Mouse (Mus musculus): ENCODE data around the gene Chpt1. TPM values are rescaled to one million over a fixed set of nuclear protein-coding genes. Genes with fewer than 3 reads are reported as not detected.

Chpt1 gene
- polyA plus RNA-seq, 1 experiment from 2014 or later = 4.7 TPM

GRCm38 (mm10) chr10:88511355-88511754, 7.5 kb upstream of the Chpt1 start:
- ATAC-seq (ENCODE audit: insufficient read depth) = no peak
- H3K27ac ChIP-seq (replicated peaks) = no peak overlapping the region
- no peak overlapping the region for H3K4me3 ChIP-seq (replicated peaks)
- H3K9me3 ChIP-seq (replicated peaks) = no peaks in the 10 kb centered on the region
- H3K4me2 ChIP-seq = no peak overlapping the region
- 70% methylated on average over 9 of the region's 9 CpGs for WGBS (ENCODE audit: insufficient replicate concordance)
- no peaks in the 10 kb centered on the region for H3K27me3 ChIP-seq
- peaks cover 7% of the 10 kb centered on the region; the same call in 1 of the 2 replicates for H3K4me1 ChIP-seq (replicated peaks)
- no peaks in the 10 kb centered on the region for H3K36me3 ChIP-seq (replicated peaks)
- H3K9ac ChIP-seq = no peak overlapping the region

- no peaks in the 10 kb centered on the region for H3K27me3 ChIP-seq
- H3K9ac ChIP-seq = no peak overlapping the region
- H3K4me2 ChIP-seq = no peak overlapping the region
- ATAC-seq (ENCODE audit: insufficient read depth) = no peak
- H3K36me3 ChIP-seq (replicated peaks) = no peaks in the 10 kb centered on the region
- WGBS (ENCODE audit: insufficient replicate concordance) = 68% methylated on average over 12 of the region's 12 CpGs
- H3K4me3 ChIP-seq (replicated peaks) = no peak overlapping the region
- H3K4me1 ChIP-seq (replicated peaks) = peaks cover 7% of the 10 kb centered on the region; the same call in 1 of the 2 replicates
- H3K27ac ChIP-seq (replicated peaks) = no peak overlapping the region
- no peaks in the 10 kb centered on the region for H3K9me3 ChIP-seq (replicated peaks)
These were observed 6.8 kb upstream of the Chpt1 start for GRCm38 (mm10) chr10:88510503-88511271.

GRCm38 (mm10) chr10:88507691-88508143, 3.8 kb upstream of the Chpt1 start:
- Histone ChIP-seq H3K4me3 (replicated peaks) (no peak overlapping the region), H3K9ac (no peak overlapping the region), H3K27me3 (peaks cover 6% of the 10 kb centered on the region; the same call in 1 of the 2 replicates), H3K9me3 (replicated peaks) (no peaks in the 10 kb centered on the region), H3K27ac (replicated peaks) (no peak overlapping the region), H3K4me1 (replicated peaks) (peaks cover 15% of the 10 kb centered on the region), H3K36me3 (replicated peaks) (no peaks in the 10 kb centered on the region), H3K4me2 (no peak overlapping the region)
- WGBS (ENCODE audit: insufficient replicate concordance) = 64% methylated on average over 7 of the region's 7 CpGs
- no peak for ATAC-seq (ENCODE audit: insufficient read depth)

- no peak overlapping the region for H3K4me3 ChIP-seq (replicated peaks)
- H3K4me1 ChIP-seq (replicated peaks) = peaks cover 15% of the 10 kb centered on the region
- peaks cover 8% of the 10 kb centered on the region; the same call in 1 of the 2 replicates for H3K27me3 ChIP-seq
- no peak overlapping the region for H3K9ac ChIP-seq
- no peaks in the 10 kb centered on the region for H3K9me3 ChIP-seq (replicated peaks)
- H3K27ac ChIP-seq (replicated peaks) = no peak overlapping the region
- no peaks in the 10 kb centered on the region for H3K36me3 ChIP-seq (replicated peaks)
- ATAC-seq (ENCODE audit: insufficient read depth) = no peak
- WGBS (ENCODE audit: insufficient replicate concordance) = 64% methylated on average over 5 of the region's 5 CpGs
- H3K4me2 ChIP-seq = no peak overlapping the region
These were observed 1.4 kb upstream of the Chpt1 start for GRCm38 (mm10) chr10:88505256-88505655.

- Histone ChIP-seq H3K4me2 (peak overlapping the region; percentile 95), H3K4me1 (replicated peaks) (peaks cover 15% of the 10 kb centered on the region), H3K4me3 (replicated peaks) (no peak overlapping the region), H3K9ac (no peak overlapping the region), H3K36me3 (replicated peaks) (no peaks in the 10 kb centered on the region), H3K27me3 (peaks cover 8% of the 10 kb centered on the region; the same call in 1 of the 2 replicates), H3K9me3 (replicated peaks) (no peaks in the 10 kb centered on the region), H3K27ac (replicated peaks) (no peak overlapping the region)
- ATAC-seq (ENCODE audit: insufficient read depth) = no peak
- 58% methylated on average over 3 of the region's 3 CpGs for WGBS (ENCODE audit: insufficient replicate concordance)
These were observed 608 bp upstream of the Chpt1 start for GRCm38 (mm10) chr10:88504481-88504880.

GRCm38 (mm10) chr10:88502919-88503318, 954 bp downstream of the Chpt1 start:
- Histone ChIP-seq H3K9ac (peak overlapping the region; percentile 64; the same call in 1 of the 2 replicates), H3K4me2 (peak overlapping the region; percentile 95), H3K27me3 (peaks cover 8% of the 10 kb centered on the region; the same call in 1 of the 2 replicates), H3K4me3 (replicated peaks) (peak overlapping the region; percentile 67), H3K36me3 (replicated peaks) (no peaks in the 10 kb centered on the region), H3K9me3 (replicated peaks) (no peaks in the 10 kb centered on the region), H3K4me1 (replicated peaks) (peaks cover 15% of the 10 kb centered on the region), H3K27ac (replicated peaks) (no peak overlapping the region)
- ATAC-seq (ENCODE audit: insufficient read depth) = no peak
- 41% methylated on average over 4 of the region's 4 CpGs for WGBS (ENCODE audit: insufficient replicate concordance)

- no peaks in the 10 kb centered on the region for H3K9me3 ChIP-seq (replicated peaks)
- WGBS (ENCODE audit: insufficient replicate concordance) = 76% methylated on average over 13 of the region's 13 CpGs
- H3K4me2 ChIP-seq = no peak overlapping the region
- no peak overlapping the region for H3K9ac ChIP-seq
- no peak overlapping the region for H3K27ac ChIP-seq (replicated peaks)
- H3K36me3 ChIP-seq (replicated peaks) = no peaks in the 10 kb centered on the region
- no peak for ATAC-seq (ENCODE audit: insufficient read depth)
- peaks cover 15% of the 10 kb centered on the region for H3K4me1 ChIP-seq (replicated peaks)
- no peak overlapping the region for H3K4me3 ChIP-seq (replicated peaks)
- H3K27me3 ChIP-seq = peaks cover 8% of the 10 kb centered on the region; the same call in 1 of the 2 replicates
These were observed 1.7 kb downstream of the Chpt1 start for GRCm38 (mm10) chr10:88501886-88502765.

- Histone ChIP-seq H3K27me3 (peaks cover 8% of the 10 kb centered on the region; the same call in 1 of the 2 replicates), H3K27ac (replicated peaks) (no peak overlapping the region), H3K36me3 (replicated peaks) (no peaks in the 10 kb centered on the region), H3K4me1 (replicated peaks) (peaks cover 15% of the 10 kb centered on the region), H3K9me3 (replicated peaks) (no peaks in the 10 kb centered on the region), H3K9ac (no peak overlapping the region), H3K4me3 (replicated peaks) (no peak overlapping the region), H3K4me2 (no peak overlapping the region)
- no peak for ATAC-seq (ENCODE audit: insufficient read depth)
- 62% methylated on average over 10 of the region's 10 CpGs for WGBS (ENCODE audit: insufficient replicate concordance)
These were observed 2.5 kb downstream of the Chpt1 start for GRCm38 (mm10) chr10:88501370-88501769.

- no peaks in the 10 kb centered on the region for H3K36me3 ChIP-seq (replicated peaks)
- peaks cover 15% of the 10 kb centered on the region for H3K4me1 ChIP-seq (replicated peaks)
- H3K4me3 ChIP-seq (replicated peaks) = no peak overlapping the region
- H3K9me3 ChIP-seq (replicated peaks) = no peaks in the 10 kb centered on the region
- whole genome bisulfite sequencing (ENCODE audit: insufficient replicate concordance) = 65% methylated on average over 5 of the region's 5 CpGs
- ATAC-seq (ENCODE audit: insufficient read depth) = no peak
- H3K9ac ChIP-seq = no peak overlapping the region
- no peak overlapping the region for H3K27ac ChIP-seq (replicated peaks)
- H3K4me2 ChIP-seq = no peak overlapping the region
- H3K27me3 ChIP-seq = peaks cover 8% of the 10 kb centered on the region; the same call in 1 of the 2 replicates
These were observed 3.9 kb downstream of the Chpt1 start for GRCm38 (mm10) chr10:88499993-88500392.

- ATAC-seq (ENCODE audit: insufficient read depth) = no peak
- H3K9me3 ChIP-seq (replicated peaks) = no peaks in the 10 kb centered on the region
- no peaks in the 10 kb centered on the region for H3K4me1 ChIP-seq (replicated peaks)
- no peak overlapping the region for H3K27ac ChIP-seq (replicated peaks)
- H3K36me3 ChIP-seq (replicated peaks) = no peaks in the 10 kb centered on the region
- H3K9ac ChIP-seq = no peak overlapping the region
- no peak overlapping the region for H3K4me3 ChIP-seq (replicated peaks)
- no peak overlapping the region for H3K4me2 ChIP-seq
- 0 out of 2 replicates have a peak, but pooled peaks cover 3% of the 10 kb centered on the region for H3K27me3 ChIP-seq
- 67% methylated on average over 11 of the region's 11 CpGs for WGBS (ENCODE audit: insufficient replicate concordance)
These were observed 6.9 kb downstream of the Chpt1 start for GRCm38 (mm10) chr10:88496864-88497564.

All from liver, embryonic 15.5 days (tissue).